Mouse (Mus musculus) kidney, embryonic 16.5 days (tissue): ENCODE data around the gene Txndc9. TPM values are rescaled to one million over a fixed set of nuclear protein-coding genes. Genes with fewer than 3 reads are reported as not detected.

Experiments used
- ATAC-seq: fragments of 200-750 bp; cut with Nextera tagmentation; 2 replicates; pipeline ENCODE4 v1.8.0; 2017; ENCODE audit warnings: moderate TSS enrichment; ENCODE audit not compliant: low FRiP score, low TSS enrichment
- H3K27ac ChIP-seq: fragments of 300-500 bp; sonication (generic); 2 replicates; pipeline ENCODE4 v1.5.1; 2014; ENCODE audit warnings: low read length
- H3K27me3 ChIP-seq: fragments of 300-500 bp; sonication (generic); 2 replicates; pipeline ENCODE4 v1.6.1; 2014; ENCODE audit warnings: low read length, control low read depth, mixed read lengths; ENCODE audit not compliant: insufficient read depth
- H3K36me3 ChIP-seq: fragments of 300-500 bp; sonication (generic); 2 replicates; pipeline ENCODE4 v1.6.1; 2014; ENCODE audit warnings: low read length, control low read depth, mixed read lengths; ENCODE audit not compliant: insufficient read depth
- H3K4me1 ChIP-seq: fragments of 300-500 bp; sonication (generic); 2 replicates; pipeline ENCODE4 v1.6.1; 2014; ENCODE audit warnings: low read length, control low read depth, mixed read lengths; ENCODE audit not compliant: insufficient read depth
- H3K4me2 ChIP-seq: fragments of 300-500 bp; sonication (generic); replicated peaks from 2 replicates; pipeline ENCODE4 v1.6.1; 2014; ENCODE audit warnings: low read depth, low read length
- H3K4me3 ChIP-seq: fragments of 300-500 bp; sonication (generic); 2 replicates; pipeline ENCODE4 v1.5.1; 2014; ENCODE audit warnings: mild to moderate bottlenecking, low read length
- H3K9ac ChIP-seq: fragments of 300-500 bp; sonication (generic); replicated peaks from 2 replicates; pipeline ENCODE4 v1.6.1; 2014; ENCODE audit warnings: low read length
- H3K9me3 ChIP-seq: fragments of 300-500 bp; sonication (generic); 2 replicates; pipeline ENCODE4 v1.6.1; 2016; ENCODE audit warnings: low read length, control low read depth
- WGBS: fragments of 180-500 bp; shearing (Covaris S2); extraction: QIAGEN DNeasy Blood & Tissue Kit; methylation state at CpG from one replicate; pipeline ENCODE4 v1.1.7; 2014; 5-methylcytosine and 5-hydroxymethylcytosine counted together
- polyA plus RNA-seq: library from polyadenylated mRNA; unstranded; fragments of >200 nt; fragmentation: Nextera tagmentation; extraction: Ambion mirVana; gene quantifications from 2 replicates; pipeline ENCODE4 v1.2.1, GENCODE M21; 2015

The Txndc9 gene
- polyA plus RNA-seq: 130 and 136 TPM in 2 replicates

- Histone ChIP-seq H3K27me3 (no peaks in the 10 kb centered on the region), H3K4me3 (peak within 1 kb of the TSS; percentile 84), H3K4me2 (peak within 1 kb of the TSS; percentile 93), H3K4me1 (peaks cover 18% of the 10 kb centered on the region), H3K36me3 (peaks cover 20% of the 10 kb centered on the region), H3K27ac (peak within 1 kb of the TSS; percentile 95), H3K9ac (peak within 1 kb of the TSS; percentile 87), H3K9me3 (no peaks in the 10 kb centered on the region)
- under 1% methylated on average over 50 of the region's 50 CpGs for WGBS
- ATAC-seq: peak; percentile 95
Observed at GRCm38 (mm10) chr1:37997867-37998266, at the start of gene Txndc9, which contains the start of gene Eif5b. Txndc9 (minus strand) TSS chr1:37997893. Eif5b (plus strand) TSS chr1:37998010.

- Histone ChIP-seq H3K4me1 (no peaks in the 10 kb centered on the region), H3K4me3 (no peak overlapping the region), H3K27ac (no peak overlapping the region), H3K36me3 (peaks cover 55% of the 10 kb centered on the region), H3K9me3 (no peaks in the 10 kb centered on the region), H3K9ac (no peak overlapping the region), H3K4me2 (no peak overlapping the region), H3K27me3 (no peaks in the 10 kb centered on the region)
- 100% methylated on average over 2 of the region's 2 CpGs for WGBS
- ATAC-seq: no peak
Observed at GRCm38 (mm10) chr1:38038898-38039297, 41.2 kb upstream of the Txndc9 start.

GRCm38 (mm10) chr1:38037375-38037774 lies 39.7 kb upstream of the Txndc9 start:
- WGBS: 93% methylated on average over 5 of the region's 5 CpGs
- Histone ChIP-seq H3K27me3 (no peaks in the 10 kb centered on the region), H3K4me1 (no peaks in the 10 kb centered on the region), H3K9me3 (no peaks in the 10 kb centered on the region), H3K36me3 (peaks cover 61% of the 10 kb centered on the region), H3K4me3 (no peak overlapping the region), H3K9ac (no peak overlapping the region), H3K27ac (no peak overlapping the region), H3K4me2 (no peak overlapping the region)
- no peak for ATAC-seq

GRCm38 (mm10) chr1:38035521-38035920 lies 37.8 kb upstream of the Txndc9 start:
- Histone ChIP-seq H3K36me3 (peaks cover 55% of the 10 kb centered on the region), H3K27ac (no peak overlapping the region), H3K9me3 (no peaks in the 10 kb centered on the region), H3K4me1 (no peaks in the 10 kb centered on the region), H3K27me3 (no peaks in the 10 kb centered on the region), H3K9ac (no peak overlapping the region), H3K4me3 (no peak overlapping the region), H3K4me2 (no peak overlapping the region)
- 91% methylated on average over 4 of the region's 4 CpGs for WGBS
- ATAC-seq: no peak

GRCm38 (mm10) chr1:38031391-38031790 lies 33.7 kb upstream of the Txndc9 start:
- Histone ChIP-seq H3K36me3 (peaks cover 33% of the 10 kb centered on the region), H3K27me3 (no peaks in the 10 kb centered on the region), H3K9ac (no peak overlapping the region), H3K4me2 (no peak overlapping the region), H3K27ac (no peak overlapping the region), H3K4me1 (no peaks in the 10 kb centered on the region), H3K9me3 (no peaks in the 10 kb centered on the region), H3K4me3 (no peak overlapping the region)
- 84% methylated on average over 5 of the region's 5 CpGs for WGBS
- no peak for ATAC-seq

GRCm38 (mm10) chr1:38027301-38027700 lies 29.6 kb upstream of the Txndc9 start:
- no peak for ATAC-seq
- WGBS: 95% methylated on average over 7 of the region's 7 CpGs
- Histone ChIP-seq H3K9me3 (no peaks in the 10 kb centered on the region), H3K4me1 (no peaks in the 10 kb centered on the region), H3K4me2 (no peak overlapping the region), H3K27me3 (no peaks in the 10 kb centered on the region), H3K4me3 (no peak overlapping the region), H3K27ac (no peak overlapping the region), H3K36me3 (peaks cover 20% of the 10 kb centered on the region), H3K9ac (no peak overlapping the region)

- no peak overlapping the region for H3K4me2 ChIP-seq
- no peak overlapping the region for H3K9ac ChIP-seq
- no peaks in the 10 kb centered on the region for H3K4me1 ChIP-seq
- H3K9me3 ChIP-seq: no peaks in the 10 kb centered on the region
- no peak for ATAC-seq
- no peaks in the 10 kb centered on the region for H3K27me3 ChIP-seq
- no peak overlapping the region for H3K27ac ChIP-seq
- peaks cover 5% of the 10 kb centered on the region; the same call in 1 of the 2 replicates for H3K36me3 ChIP-seq
- WGBS: 95% methylated on average over 2 of the region's 2 CpGs
- H3K4me3 ChIP-seq: no peak overlapping the region
Observed at GRCm38 (mm10) chr1:38014551-38015203, 17.0 kb upstream of the Txndc9 start.

GRCm38 (mm10) chr1:38012509-38012908 lies 14.8 kb upstream of the Txndc9 start:
- no peaks in the 10 kb centered on the region for H3K4me1 ChIP-seq
- no peaks in the 10 kb centered on the region for H3K27me3 ChIP-seq
- H3K36me3 ChIP-seq: no peaks in the 10 kb centered on the region
- no peak for ATAC-seq
- no peak overlapping the region for H3K4me2 ChIP-seq
- no peak overlapping the region for H3K4me3 ChIP-seq
- H3K9me3 ChIP-seq: no peaks in the 10 kb centered on the region
- no peak overlapping the region for H3K9ac ChIP-seq
- no peak overlapping the region for H3K27ac ChIP-seq

GRCm38 (mm10) chr1:38012104-38012503 lies 14.4 kb upstream of the Txndc9 start:
- Histone ChIP-seq H3K27ac (no peak overlapping the region), H3K4me2 (no peak overlapping the region), H3K36me3 (no peaks in the 10 kb centered on the region), H3K4me1 (no peaks in the 10 kb centered on the region), H3K27me3 (no peaks in the 10 kb centered on the region), H3K4me3 (no peak overlapping the region), H3K9me3 (no peaks in the 10 kb centered on the region), H3K9ac (no peak overlapping the region)
- WGBS: 93% methylated on average over 3 of the region's 3 CpGs
- no peak for ATAC-seq

- 83% methylated on average over 6 of the region's 6 CpGs for WGBS
- Histone ChIP-seq H3K4me2 (no peak overlapping the region), H3K27ac (no peak overlapping the region), H3K9ac (no peak overlapping the region), H3K4me3 (no peak overlapping the region), H3K36me3 (no peaks in the 10 kb centered on the region), H3K4me1 (no peaks in the 10 kb centered on the region), H3K9me3 (no peaks in the 10 kb centered on the region), H3K27me3 (no peaks in the 10 kb centered on the region)
- no peak for ATAC-seq
Observed at GRCm38 (mm10) chr1:38011647-38012046, 14.0 kb upstream of the Txndc9 start.
